Mouse (Mus musculus) G1E (cell line): ENCODE measurements around the gene BC049352. TPM values are rescaled to one million over a fixed set of nuclear protein-coding genes. Genes with fewer than 3 reads are reported as not detected.

Experiments
- ATAC-seq: 2 replicates; pipeline ENCODE4 v1.8.0; 2016; ENCODE audit warnings: mild to moderate bottlenecking; ENCODE audit not compliant: insufficient number of reproducible peaks, poor library complexity, low FRiP score, severe bottlenecking; ENCODE audit errors: extremely low read depth
- DNase-seq: peaks from one replicate; pipeline ENCODE4 v3.0.0; 2012; ENCODE audit warnings: low spot score
- H3K27me3 ChIP-seq: 2 replicates; pipeline ENCODE4 v1.6.1; 2012; ENCODE audit warnings: mild to moderate bottlenecking, low read length, inconsistent platforms; ENCODE audit not compliant: insufficient read depth
- H3K36me3 ChIP-seq: replicated peaks from 2 replicates; pipeline ENCODE3; 2012; ENCODE audit warnings: mild to moderate bottlenecking, inconsistent platforms
- H3K4me1 ChIP-seq: 2 replicates; pipeline ENCODE4 v1.6.1; 2012; ENCODE audit warnings: low read depth, low read length, inconsistent platforms, mixed read lengths; ENCODE audit not compliant: insufficient read depth
- H3K4me3 ChIP-seq: 2 replicates; pipeline ENCODE4 v1.5.1; 2012; ENCODE audit warnings: low read depth, mild to moderate bottlenecking, inconsistent platforms, low read length, moderate library complexity, mixed read lengths
- H3K9me3 ChIP-seq: replicated peaks from 2 replicates; pipeline ENCODE4 v1.6.1; 2012; ENCODE audit warnings: inconsistent platforms
- CTCF ChIP-seq: IDR thresholded peaks from 2 replicates; pipeline ENCODE4 v1.5.1; 2012; ENCODE audit warnings: low read depth, low read length, inconsistent platforms, mixed read lengths
- GATA1 ChIP-seq: IDR thresholded peaks from 2 replicates; pipeline ENCODE4 v1.6.1; 2012; ENCODE audit warnings: borderline replicate concordance, low read length, inconsistent platforms, mixed read lengths
- GATA2 ChIP-seq: IDR thresholded peaks from 2 replicates; pipeline ENCODE4 v1.6.1; 2012; ENCODE audit warnings: low read depth, low read length, inconsistent platforms, borderline replicate concordance
- POLR2AphosphoS5 ChIP-seq: IDR thresholded peaks from 2 replicates; pipeline ENCODE4 v1.6.1; 2012; ENCODE audit warnings: low read depth, low read length, inconsistent platforms; ENCODE audit not compliant: insufficient replicate concordance
- TAL1 ChIP-seq: conservative IDR thresholded peaks from 2 replicates; pipeline ENCODE4 v1.6.1; 2012; ENCODE audit warnings: low read depth, low read length, inconsistent platforms, mixed read lengths
- polyA plus RNA-seq: library from polyadenylated mRNA; stranded (reverse); fragments of >175 nt; gene quantifications from 2 replicates; pipeline ENCODE4 v1.2.3, GENCODE M21; 2012
- total RNA-seq, 2 experiments: library from RNA; stranded (forward) in 1 of 2; stranded (reverse) in 1 of 2; fragments of 200-1000 nt in 1 of 2; fragments of >200 nt in 1 of 2; fragmentation: Nextera tagmentation in 1 of 2; gene quantifications; 2 replicates each; pipeline ENCODE4 v1.2.3; 2014 to 2017

Gene BC049352
- total and polyA plus RNA-seq, 3 experiments = 0.22 TPM; not detected in 2

DNA sequence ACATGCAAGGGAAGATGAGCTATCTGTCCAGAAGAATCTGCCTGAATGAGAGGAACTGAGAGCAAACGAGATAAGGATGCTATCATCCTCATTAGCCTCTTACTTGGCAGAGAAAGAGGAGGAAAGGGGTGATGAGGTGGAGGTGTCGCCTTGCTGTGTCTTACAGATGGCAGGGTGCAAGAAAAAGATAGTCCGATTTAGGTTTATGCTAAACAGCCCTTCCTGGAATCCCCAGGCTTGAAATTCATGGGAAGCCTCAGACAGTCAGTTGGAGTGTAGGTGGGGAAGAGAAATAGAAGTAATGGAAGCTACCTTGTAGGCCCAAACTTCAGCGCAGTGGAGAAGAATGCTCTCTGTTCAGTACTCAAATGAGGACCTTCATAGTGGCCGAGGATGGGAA is 13.9 kb upstream of the BC049352 start:
- Histone ChIP-seq H3K27me3 (no peaks in the 10 kb centered on the region), H3K9me3 (peaks cover 4% of the 10 kb centered on the region), H3K36me3 (no peaks in the 10 kb centered on the region), H3K4me3 (no peak overlapping the region), H3K4me1 (no peaks in the 10 kb centered on the region)
- TF ChIP-seq GATA1 (no peak), POLR2AphosphoS5 (no peak), CTCF (no peak), GATA2 (no peak), TAL1 (no peak)
- DNase-seq (no peak), ATAC-seq (no peak)

DNA sequence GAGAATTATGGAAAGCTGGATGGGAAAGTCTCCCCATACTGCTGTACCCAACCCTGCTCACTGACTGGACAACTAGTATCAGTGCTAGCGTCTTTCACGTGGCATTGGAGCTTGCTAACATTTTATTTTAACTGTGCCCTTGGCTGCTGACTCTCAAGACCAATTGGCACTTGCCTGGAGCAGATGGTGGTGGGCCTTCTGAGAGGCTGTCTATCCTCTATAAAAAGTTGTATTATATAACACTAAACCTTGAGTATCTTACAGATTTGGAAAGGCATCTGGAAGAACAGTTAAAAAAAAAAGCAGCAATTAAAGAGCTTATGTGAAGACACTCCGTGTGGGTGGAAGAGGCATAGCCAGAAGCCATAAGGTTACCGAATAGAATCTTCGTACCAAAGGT is 11.7 kb upstream of the BC049352 start:
- ATAC-seq (no peak), DNase-seq (no peak)
- H3K4me3 ChIP-seq = no peak overlapping the region
- no peaks in the 10 kb centered on the region for H3K4me1 ChIP-seq
- no peak for TF ChIP-seq CTCF
- no peak for TF ChIP-seq GATA2
- TF ChIP-seq GATA1 = no peak
- no peak for TF ChIP-seq TAL1
- TF ChIP-seq POLR2AphosphoS5 = no peak
- no peaks in the 10 kb centered on the region for H3K36me3 ChIP-seq
- peaks cover 4% of the 10 kb centered on the region for H3K9me3 ChIP-seq
- peaks cover 2% of the 10 kb centered on the region; the same call in 1 of the 2 replicates for H3K27me3 ChIP-seq

DNA sequence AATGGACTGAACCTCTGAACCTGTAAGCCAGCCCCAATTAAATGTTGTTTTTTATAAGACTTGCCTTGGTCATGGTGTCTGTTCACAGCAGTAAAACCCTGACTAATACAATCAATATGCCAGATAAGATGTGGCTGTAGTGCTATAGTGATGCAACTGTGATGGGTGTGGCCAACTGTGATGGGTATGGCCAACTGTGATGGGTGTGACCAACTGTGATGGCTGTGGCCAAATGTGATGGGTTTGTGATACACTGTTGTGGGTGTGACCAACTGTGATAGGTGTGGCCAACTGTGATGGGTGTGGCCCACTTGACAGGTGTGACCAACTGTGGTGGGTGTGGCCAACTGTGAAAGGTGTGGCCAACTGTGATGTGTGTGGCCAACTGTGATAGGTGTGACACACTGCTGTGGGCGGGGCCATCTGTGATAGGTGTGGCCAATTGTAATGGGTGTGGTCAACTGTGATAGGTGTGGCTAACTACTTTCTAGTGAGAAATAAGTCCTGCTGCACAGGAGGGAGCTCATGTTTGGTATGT is 10.7 kb upstream of the BC049352 start:
- no peak for ATAC-seq
- Histone ChIP-seq H3K9me3 (peaks cover 4% of the 10 kb centered on the region), H3K4me1 (no peaks in the 10 kb centered on the region), H3K4me3 (0 out of 2 replicates have a peak overlapping the region, but pooled peaks have one; percentile 3), H3K27me3 (peaks cover 2% of the 10 kb centered on the region; the same call in 1 of the 2 replicates), H3K36me3 (no peaks in the 10 kb centered on the region)
- no peak for DNase-seq
- TF ChIP-seq GATA2 (no peak), TAL1 (no peak), GATA1 (no peak), CTCF (no peak), POLR2AphosphoS5 (no peak)

- DNase-seq (no peak), ATAC-seq (no peak)
- Histone ChIP-seq H3K9me3 (peaks cover 4% of the 10 kb centered on the region), H3K4me1 (no peaks in the 10 kb centered on the region), H3K4me3 (no peak overlapping the region), H3K27me3 (peaks cover 2% of the 10 kb centered on the region; the same call in 1 of the 2 replicates), H3K36me3 (no peaks in the 10 kb centered on the region)
- TF ChIP-seq GATA1 = no peak
- no peak for TF ChIP-seq TAL1
- no peak for TF ChIP-seq POLR2AphosphoS5
- TF ChIP-seq GATA2 = no peak
Observed at GRCm38 (mm10) chr9:45173475-45173874, 8.3 kb upstream of the BC049352 start.

DNA sequence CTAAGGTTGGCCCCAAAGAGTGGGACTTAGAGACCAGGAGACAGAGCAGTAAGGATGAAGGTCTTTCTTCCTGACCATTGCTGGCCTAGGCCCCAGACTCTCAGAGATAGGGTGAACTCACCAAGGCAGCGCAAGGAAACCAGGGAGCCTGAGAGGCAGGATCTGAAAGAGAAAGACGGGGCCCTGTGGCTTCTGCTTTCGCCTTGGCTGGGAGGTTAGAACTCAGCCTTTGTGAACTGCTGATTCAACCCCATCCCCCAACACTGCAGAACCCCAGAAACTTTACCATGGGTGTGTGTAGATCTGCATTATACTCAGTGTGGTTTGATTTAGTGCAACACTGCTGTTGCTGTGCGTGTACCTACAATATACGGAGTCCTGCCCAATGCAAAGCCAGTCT is 2.5 kb upstream of the BC049352 start:
- Histone ChIP-seq H3K36me3 (no peaks in the 10 kb centered on the region), H3K4me1 (no peaks in the 10 kb centered on the region), H3K27me3 (peaks cover 2% of the 10 kb centered on the region; the same call in 1 of the 2 replicates), H3K9me3 (no peaks in the 10 kb centered on the region), H3K4me3 (no peak overlapping the region)
- TF ChIP-seq CTCF (no peak), TAL1 (no peak), GATA1 (no peak), GATA2 (no peak)
- no peak for ATAC-seq
- no peak for DNase-seq

DNA sequence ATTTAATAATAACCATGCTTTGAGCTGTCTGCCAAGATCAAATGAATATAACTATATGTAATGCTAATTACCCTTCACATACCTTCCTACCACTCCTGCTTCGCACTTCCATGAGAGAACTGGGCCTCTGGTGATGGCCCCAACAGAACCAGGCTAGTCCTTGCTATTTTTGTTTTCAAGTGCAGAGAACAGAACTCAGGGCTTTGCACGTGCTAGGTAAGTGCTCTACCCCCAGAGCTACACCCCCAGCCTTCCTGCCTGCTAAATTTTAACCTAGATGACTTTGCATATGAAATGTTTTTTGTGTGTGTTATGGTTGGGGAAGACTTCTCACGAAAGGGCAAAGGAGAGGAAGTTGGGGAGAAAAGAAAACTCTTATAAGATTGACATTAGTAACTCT is 714 bp downstream of the BC049352 start:
- ATAC-seq = no peak
- Histone ChIP-seq H3K9me3 (no peaks in the 10 kb centered on the region), H3K4me1 (no peaks in the 10 kb centered on the region), H3K36me3 (no peaks in the 10 kb centered on the region), H3K27me3 (no peaks in the 10 kb centered on the region; the same call in 1 of the 2 replicates), H3K4me3 (no peak overlapping the region)
- DNase-seq = no peak
- TF ChIP-seq CTCF = no peak
- TF ChIP-seq POLR2AphosphoS5 = no peak
- TF ChIP-seq GATA2 = no peak
- TF ChIP-seq TAL1 = no peak
- no peak for TF ChIP-seq GATA1
